Mouse (Mus musculus): ENCODE results near the gene Nemp1.

Nemp1 gene

DNA sequence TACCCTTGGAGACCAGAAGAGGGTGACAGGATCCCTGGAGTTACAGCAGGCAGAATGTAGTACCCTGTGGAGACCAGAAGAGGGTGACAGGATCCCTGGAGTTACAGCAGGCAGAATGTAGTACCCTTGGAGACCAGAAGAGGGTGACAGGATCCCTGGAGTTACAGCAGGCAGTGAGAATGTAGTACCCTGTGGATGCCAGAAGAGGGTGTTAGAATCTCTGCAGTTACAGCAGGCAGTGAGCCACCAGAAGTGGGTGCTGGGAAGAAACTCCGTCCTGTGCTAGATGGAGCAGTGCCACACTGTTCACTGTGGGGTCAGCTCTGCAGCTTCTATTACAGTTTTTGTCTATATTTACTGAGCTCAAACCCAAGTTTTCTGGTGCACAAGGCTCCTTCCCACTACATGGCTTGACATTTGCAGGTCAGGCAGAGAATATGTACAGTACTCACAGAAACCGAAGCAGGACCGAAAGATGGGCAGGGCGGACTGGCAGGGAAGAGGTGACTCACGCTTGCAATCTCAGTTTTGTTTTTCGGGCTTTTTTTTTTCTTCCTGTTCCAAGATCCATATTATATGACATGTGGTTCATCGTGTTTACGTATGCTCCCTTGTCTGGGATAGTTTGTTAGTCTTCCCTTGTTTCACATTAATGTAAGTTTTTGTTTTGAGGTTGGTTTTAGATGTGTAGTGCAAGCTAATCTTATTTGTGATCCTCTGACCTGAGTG lies 8.3 kb downstream of the Nemp1 start:
- peak; percentile 77 to 82 for DNase-seq (ENCODE audit: low spot score in 2 of 2)

DNA sequence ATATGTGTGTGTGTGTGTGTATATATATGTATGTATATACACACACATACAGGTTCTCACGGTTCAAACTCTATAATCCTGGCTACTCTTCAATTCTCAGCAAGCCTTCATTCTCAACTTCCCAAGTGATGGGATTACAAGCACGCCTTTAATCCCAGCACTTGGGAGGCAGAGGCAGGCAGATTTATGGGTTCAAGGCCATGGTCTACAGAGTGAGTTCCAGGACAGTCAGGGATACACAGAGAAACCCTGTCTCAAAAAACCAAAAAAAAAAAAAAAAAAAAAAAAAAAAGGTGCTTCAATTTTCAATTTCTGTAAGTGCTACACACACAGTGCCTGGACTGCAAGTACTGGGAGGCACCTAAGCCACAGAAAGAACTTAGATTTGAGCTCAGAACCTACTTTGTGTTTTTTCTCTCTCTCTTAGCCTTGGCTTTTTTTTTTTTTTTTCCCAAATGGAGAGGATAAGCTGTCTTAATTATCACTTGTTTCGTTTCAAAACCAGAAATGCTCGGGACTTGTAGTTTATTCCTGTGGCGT lies 9.2 kb downstream of the Nemp1 start:
- no peak for DNase-seq (ENCODE audit: low spot score in 2 of 2)

DNA sequence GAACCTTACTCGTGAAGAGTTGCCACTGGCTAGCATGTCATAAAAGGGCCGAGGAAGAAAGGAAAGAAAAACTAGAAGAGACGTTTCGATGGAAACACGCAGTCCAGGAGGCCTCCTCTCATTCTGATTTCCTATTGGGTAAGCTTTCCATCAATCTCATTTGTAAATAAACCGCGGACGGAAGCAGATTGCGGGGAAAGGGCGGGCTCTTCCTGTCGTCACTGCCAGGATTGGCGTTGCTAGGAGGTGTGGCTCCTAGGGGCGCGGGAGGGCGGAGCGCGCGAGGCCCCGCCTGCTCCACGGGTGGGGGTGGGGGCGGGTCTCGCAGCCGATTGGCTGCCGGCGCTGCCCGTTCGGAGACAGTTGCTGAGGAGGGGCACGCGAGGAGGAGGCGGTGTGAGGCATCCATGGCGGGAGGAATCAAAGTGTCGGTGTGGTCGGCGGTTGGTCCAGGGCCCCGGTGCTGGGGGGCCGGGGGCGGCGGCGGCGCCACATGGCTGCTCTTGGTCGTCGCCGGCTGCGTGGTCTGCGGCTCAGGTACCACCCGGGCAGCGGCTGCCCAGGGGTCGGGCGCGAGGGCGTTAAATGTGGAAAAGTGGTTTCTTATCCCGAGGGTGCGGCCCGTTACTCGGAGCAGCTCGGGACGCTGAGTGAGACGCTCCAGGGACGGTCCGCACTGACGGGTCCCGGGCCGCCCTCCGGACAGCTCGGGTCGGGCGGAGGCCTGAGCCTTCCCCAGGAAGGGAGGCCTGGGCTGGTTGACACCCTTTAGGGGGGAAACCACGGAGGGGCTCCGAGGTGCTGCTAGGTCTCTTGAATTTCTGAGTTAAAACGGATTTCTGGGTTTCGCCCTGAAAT lies 10.2 kb downstream of the Nemp1 start:
- peak; percentile 89 to 92 for DNase-seq (ENCODE audit: low spot score in 2 of 2)

DNA sequence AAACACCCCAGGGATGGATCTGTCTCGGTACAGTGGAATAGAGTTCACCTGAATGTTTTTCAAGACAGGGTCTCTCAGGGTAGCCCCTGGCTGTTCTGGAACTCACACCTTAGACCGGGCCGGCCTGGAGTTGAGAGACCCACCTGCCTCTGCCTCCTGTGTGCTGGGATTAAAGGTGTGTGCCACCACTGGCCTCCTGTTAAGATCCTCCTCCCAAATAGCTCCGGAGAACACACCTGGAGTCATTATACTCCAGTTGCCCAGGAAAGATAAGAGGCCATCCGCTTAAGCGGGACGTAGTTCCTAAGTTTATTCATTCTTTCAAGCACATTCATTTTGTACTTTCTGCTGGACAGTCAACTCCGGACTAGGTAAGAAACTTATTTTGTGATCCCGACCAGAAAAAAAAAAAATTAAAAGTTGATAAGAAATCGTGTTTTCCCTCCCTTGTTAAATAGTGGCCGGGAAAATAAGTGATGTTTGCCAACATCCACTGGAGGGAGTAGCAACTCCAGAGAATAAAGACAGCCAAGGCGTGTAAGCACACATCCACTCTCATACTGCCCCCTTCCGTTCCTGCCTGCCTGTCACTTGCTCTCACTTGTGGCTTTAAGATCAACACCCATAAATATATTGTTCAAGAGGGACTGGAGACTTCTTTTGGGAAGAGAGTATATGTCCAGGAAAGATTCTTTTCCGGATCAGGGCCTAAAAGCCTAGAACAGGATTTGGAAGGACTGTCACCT lies 11.1 kb downstream of the Nemp1 start:
- peak; percentile 63 to 72 for DNase-seq (ENCODE audit: low spot score in 2 of 2)

DNA sequence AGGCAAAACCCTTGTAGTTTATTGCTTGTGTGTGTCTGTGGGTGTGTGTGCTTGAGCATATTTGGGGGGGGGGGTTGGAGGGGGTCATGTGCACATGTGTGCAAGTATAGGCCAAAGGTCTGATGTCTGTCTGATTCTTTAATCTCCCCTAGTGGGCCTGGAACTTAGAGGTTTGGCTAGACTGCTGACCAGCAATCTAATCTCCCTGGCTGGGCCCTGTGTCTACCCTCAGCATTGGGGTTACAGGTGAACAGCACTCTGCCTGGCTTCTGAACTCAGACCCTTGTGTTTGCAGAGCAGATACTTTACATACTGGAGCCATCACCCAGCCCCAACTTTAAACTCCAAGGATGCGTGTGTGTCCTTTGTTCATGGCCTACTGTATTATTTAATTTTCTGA lies 12.5 kb downstream of the Nemp1 start:
- DNase-seq (ENCODE audit: low spot score in 2 of 2) = no peak

DNA sequence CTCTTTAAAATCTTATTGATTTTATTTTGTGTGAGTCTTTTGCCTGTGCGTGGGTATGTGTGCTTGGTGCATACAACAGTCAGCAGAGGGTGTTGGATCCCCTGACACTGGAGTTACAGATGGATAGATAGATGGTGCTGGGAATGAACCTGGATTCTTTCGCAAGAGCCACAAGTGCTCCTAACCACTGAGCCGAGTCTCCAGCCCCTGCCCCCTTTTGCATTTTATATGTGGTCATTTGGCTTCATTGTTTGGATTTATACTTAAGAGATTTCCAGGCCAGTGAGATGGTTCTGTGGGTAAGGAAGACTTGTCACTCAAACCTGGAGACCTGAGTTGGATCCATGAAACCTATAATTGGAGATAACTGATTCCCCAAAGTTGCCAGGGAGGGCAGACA lies 13.2 kb downstream of the Nemp1 start:
- DNase-seq (ENCODE audit: low spot score in 2 of 2) = no peak

DNA sequence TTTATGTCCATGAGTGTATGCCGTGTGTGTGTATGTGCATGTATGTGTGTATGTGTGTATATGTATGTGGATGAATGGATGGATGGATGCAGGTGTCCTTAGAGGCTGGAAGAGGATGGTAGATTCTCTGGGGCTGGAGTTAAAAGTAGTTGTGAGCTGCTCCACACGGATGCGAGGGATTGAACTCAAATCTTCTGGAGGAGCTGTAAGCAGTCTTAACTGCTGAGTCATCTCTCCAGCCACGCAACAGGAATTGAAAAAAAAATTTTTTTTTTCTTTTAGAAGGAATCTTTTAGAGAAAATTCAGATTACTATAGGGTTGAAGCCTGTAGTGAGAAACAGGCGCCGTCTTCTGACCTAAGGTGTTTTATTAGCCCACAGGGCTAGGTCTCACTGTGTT lies 16.2 kb downstream of the Nemp1 start:
- DNase-seq (ENCODE audit: low spot score in 2 of 2) = no peak

DNA sequence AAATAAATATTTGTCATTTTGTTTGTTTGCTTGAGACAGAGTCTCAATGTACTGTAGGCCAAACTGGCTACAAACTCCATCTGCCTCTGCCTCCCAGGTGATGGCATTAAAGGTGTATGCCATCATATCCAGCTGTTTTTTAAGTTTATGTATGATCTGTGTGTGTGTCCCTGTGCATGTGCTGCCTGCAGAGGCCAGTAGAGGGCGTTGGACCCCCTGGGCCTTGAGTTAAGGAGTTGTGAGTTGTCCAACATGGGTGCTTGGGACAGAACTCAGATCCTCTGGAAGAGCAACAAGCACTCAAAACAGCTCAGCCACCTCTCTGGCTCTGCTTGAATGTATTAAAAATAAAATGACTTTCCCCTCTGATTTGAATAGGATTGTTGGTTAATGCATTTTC lies 24.4 kb downstream of the Nemp1 start:
- no peak for DNase-seq (ENCODE audit: low spot score in 2 of 2)

DNA sequence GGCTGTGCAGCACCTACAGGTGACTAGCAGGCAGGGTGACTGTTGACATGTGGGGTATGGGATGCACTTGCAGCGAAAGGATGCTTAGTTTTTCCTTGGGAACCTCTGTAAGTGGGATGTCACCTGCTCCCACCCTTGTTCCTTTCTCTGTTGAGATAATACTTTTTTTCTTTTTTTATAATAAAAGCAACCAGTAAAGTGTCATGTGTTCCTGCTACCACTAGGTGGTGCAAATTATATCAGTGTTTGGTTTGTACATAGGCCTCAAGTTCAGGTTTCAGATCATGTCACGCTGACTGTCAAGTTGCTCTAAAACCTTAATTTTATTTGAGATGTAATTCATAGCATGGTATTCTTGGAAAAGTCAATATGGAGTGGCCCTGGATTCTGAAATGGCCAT lies 27.9 kb downstream of the Nemp1 start:
- no peak for DNase-seq (ENCODE audit: low spot score in 2 of 2)

DNA sequence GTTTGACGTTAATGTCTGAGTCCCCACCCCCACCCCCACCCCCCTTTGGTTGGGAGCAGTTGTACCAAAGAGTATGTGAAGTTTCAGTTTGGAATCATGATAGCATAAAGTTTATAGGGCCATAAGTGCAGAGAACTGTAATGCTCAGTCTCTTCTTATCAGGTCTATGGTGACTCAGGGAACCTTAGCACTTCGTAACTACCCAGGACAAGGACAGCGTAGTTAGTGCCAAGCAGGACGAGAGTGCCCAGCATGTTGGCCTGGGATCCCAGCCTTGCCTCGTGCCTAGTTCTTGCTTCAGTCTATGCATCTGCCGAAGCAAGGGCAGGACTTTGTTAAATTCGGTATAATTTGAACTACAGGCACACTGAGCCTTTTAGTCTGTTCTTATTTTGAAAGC lies 29.1 kb downstream of the Nemp1 start:
- DNase-seq (ENCODE audit: low spot score in 2 of 2) = no peak

DNA sequence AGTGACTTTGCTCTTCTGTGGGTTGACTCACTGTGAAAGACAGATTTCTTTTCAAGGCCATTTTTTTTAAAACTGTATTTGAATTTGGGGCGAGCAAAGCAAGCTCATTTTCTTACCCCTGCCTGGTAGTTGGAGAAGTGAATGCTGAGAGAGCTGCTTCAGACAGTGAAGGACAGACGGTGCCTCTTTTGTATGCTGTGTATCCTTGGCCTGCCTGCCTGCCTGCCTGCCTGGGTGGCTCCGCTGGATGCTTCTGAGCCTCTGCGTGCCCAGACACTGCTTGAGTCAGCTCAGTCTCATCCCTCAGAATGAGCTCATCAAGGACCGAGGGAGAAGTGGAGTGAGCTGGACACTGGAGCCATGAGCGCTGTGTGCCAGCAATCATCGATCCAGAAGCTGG lies 32.3 kb downstream of the Nemp1 start:
- no peak for DNase-seq (ENCODE audit: low spot score in 2 of 2)

DNA sequence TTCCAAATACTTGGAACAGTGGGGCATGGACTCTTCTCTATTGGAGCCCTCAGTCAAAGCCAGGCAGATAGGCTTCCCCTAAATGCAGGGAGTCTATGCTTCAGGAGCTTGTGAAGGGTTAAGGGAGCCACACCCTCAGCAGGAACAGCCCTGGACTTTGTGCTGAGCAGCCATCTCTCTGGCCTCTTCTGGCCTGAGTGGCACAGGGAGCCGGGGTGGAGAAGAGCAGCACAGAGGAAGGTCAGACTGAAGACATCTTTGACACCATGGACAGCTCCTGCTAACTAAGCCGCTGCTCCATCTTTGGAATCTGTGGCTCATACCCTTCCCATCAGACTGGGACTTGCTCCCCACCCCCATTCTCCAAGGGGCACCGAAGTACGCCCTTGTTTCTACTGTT lies 36.6 kb downstream of the Nemp1 start:
- DNase-seq (ENCODE audit: low spot score in 2 of 2) = no peak

DNA sequence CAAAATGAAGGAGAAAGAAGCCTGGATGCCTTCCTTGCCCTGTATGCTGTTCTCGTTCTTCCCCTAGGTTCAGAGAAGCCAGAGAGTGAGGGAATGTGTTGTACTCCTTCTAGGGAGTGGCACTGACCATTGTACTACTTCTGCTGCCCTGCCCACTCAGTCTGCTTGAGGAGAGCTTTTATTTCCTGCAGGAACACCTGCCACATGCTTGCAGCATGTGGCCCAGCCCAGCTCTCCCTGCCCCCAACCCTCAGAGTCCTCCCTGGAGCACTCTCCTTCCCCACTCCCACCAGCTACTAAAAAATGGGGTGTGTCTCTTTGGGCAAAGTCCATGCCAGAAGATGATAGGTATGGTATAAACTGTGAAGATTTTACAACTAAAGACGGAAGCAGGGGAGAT lies 37.6 kb downstream of the Nemp1 start:
- DNase-seq (ENCODE audit: low spot score in 2 of 2) = no peak

DNA sequence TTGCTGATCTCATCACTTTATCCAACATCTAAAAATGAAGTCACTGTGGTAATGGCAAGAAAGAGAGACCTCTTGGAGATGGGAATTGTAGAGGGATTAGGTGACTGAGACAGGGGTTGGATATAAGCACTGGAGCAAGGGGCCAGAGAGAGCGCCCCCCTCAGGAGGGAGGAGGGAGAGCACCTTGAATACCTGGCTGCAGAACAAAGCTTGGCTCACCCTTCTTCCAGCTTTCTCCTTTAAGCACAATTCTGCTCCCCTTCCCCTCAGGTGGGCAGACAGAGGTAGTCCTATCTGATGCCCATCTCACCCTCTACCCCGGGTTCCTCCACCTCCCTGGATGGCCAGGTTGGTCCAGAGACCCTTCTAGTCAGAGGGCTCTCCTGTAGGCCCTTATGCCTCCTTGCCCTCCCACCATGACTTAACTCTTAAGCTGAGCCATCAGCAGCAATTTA lies 38.1 kb downstream of the Nemp1 start, which contains the start of gene Myo1a:
TSS of gene Myo1a (plus strand) at position 405 of the 455 bp plus-strand sequence.
- DNase-seq (ENCODE audit: low spot score in 2 of 2) = no peak

DNA sequence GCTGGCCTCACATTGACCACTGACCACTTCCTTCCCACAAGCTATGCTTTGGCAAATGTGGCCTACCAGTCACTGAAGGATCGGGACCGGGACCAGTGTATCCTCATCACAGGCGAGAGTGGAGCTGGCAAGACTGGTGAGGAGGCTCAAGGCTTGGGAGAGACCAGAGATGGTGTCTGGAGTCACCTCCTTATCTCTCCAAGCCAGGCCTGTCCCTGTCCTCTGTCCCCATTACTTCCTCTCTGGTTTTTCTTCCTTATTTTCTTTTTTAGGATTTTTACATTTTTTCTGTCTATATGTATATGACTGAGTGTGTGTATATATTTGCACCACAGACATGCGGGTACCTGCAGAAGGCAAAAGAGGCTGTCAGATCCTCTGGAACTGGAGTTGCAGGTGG lies 39.1 kb downstream of the Nemp1 start:
- DNase-seq (ENCODE audit: low spot score in 2 of 2) = no peak

DNA sequence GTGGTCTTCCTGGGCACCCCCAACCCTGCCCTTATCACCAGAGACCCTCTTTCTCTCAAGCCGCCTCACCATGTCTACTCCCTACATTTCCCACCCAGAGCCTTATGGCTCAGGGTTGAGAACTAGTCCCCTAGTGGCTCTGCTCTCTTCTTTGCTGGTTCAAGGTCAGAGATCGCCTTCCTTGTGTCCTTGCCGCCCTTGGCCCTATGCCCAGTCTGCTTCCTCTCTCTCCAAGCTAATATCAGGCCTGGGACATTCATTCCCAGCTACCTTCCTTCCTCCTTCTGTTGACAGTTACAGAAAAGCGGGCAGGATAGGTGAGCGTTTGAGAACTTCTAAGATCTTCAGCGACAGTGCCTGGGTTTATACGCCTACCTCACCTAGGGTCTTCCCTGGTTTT lies 41.0 kb downstream of the Nemp1 start:
- DNase-seq (ENCODE audit: low spot score in 2 of 2) = no peak

DNA sequence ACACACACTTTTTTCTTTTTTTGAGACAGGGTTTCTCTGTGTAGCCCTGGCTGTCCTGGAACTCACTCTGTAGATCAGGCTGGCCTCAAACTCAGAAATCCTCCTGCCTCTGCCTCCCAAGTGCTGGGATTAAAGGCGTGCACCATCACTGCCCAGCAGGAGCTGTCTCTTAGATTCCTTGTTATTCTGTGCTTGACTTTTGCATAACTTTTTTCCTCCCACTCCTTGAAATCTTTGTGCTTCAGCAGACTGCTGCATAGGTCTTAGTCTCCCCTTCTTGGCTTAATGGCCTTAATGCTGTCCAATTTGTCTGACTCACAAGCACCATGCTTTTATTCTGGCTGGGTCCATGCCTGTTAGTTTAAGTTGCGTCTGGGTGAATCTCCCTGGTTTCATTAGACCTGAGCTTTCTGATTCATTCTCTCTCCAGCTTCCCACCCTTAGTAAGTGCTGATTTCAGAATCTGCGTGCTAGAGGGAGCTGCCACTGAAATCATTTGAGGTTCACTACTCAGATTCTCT lies 42.2 kb downstream of the Nemp1 start:
- DNase-seq (ENCODE audit: low spot score in 2 of 2) = no peak

DNA sequence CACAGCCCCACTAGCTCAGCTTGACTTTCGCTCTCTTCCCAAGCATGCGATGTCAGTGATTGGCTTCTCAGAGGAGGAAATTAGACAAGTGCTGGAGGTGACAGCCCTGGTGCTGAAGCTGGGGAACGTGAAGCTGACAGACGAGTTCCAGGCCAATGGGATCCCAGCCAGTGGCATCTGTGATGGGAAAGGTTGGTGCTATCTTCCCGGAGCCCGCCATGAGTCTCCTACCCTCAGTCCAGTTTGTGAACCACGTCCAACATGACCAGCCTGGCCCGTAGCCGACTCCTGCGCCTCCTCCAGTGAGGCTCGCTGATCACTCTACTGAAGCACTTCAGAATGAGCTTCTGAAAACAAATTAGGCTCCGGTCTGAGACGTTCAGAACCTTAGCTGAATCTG lies 43.6 kb downstream of the Nemp1 start:
- no peak for DNase-seq (ENCODE audit: low spot score in 2 of 2)

DNA sequence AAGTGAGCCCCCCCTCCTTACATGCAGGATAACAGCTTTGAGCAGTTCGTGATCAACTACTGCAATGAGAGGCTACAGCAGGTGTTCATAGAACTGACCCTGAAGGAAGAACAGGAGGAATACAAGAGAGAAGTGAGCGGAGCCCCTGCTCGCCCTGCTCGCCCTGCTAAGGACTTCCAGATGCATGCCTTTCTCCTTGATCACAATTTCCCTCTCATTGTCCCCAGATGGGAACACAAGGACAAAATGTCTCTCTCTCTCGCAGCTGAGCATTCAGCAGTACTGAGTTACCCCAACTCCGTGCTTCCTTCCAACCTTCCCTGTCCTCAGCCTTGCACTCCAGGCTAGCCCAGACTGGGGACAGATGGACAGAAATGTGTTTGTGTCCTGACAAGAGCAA lies 46.0 kb downstream of the Nemp1 start:
- no peak for DNase-seq (ENCODE audit: low spot score in 2 of 2)

DNA sequence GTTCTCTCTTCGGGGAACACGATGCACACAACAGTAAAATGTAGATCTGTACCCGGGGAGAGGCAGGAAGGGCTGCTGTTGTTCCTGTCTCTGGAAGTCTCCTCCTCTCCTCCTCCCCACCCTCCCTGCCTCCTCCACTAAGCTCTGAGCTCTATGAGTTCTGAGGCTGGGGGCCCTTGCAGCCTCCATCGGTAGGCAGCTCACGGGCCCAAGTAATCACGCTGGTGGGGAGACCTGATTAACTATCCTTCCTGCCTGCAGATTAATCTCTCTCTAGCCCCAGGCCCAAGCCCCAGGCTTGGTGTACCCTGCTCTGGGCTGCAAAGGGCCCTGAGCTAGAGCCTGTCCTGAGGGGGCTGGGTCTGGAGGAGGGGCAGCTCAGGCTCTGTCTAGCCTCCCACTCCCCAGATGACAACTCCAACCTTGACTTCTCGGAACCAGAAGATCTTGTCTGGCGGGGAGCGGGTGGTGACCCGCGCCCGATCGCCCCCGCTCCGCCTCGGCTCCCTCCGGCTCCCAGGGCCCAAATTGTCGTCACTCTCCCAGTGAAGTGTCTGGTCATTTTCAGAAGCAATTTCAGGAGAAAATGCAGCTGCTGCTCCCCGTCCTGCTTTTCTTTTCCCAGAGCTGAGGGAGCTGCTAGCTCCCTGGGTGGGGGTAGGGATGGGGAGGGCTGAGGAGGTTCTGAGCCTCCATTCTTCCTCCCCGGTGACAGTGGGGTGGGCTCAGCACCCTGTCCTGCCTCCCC lies 55.1 kb downstream of the Nemp1 start:
- no peak for DNase-seq (ENCODE audit: low spot score in 2 of 2)

DNA sequence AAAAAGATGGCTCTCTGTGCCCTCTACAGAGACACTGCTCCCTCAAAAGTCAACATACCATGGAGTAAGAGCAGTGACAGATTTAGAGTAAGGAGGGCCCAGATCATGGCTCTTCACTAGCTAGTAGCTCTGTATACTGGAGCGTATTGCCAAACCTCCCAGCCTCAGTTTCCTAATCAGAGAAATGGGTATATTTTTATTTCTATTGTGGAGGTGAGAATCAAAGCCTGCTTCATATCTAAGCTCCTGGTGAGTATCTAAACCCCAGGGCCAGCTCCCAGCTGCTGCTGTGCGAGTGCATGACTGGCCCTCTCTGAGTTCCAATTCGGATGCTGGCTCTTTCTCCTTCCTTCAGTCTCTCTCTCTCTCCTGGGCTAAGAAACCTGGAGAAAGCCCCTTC lies 57.5 kb downstream of the Nemp1 start, which contains the start of gene Tac2:
TSS of gene Tac2 (plus strand) at position 301 of the 400 bp plus-strand sequence.
- DNase-seq (ENCODE audit: low spot score in 2 of 2) = no peak
